Mouse (Mus musculus): ENCODE results near the gene Tfap2a. TPM values are rescaled to one million over a fixed set of nuclear protein-coding genes. Genes with fewer than 3 reads are reported as not detected.

Tfap2a gene
- polyA plus RNA-seq, 1 experiment from 2014 or later, result 1.2 TPM

DNA sequence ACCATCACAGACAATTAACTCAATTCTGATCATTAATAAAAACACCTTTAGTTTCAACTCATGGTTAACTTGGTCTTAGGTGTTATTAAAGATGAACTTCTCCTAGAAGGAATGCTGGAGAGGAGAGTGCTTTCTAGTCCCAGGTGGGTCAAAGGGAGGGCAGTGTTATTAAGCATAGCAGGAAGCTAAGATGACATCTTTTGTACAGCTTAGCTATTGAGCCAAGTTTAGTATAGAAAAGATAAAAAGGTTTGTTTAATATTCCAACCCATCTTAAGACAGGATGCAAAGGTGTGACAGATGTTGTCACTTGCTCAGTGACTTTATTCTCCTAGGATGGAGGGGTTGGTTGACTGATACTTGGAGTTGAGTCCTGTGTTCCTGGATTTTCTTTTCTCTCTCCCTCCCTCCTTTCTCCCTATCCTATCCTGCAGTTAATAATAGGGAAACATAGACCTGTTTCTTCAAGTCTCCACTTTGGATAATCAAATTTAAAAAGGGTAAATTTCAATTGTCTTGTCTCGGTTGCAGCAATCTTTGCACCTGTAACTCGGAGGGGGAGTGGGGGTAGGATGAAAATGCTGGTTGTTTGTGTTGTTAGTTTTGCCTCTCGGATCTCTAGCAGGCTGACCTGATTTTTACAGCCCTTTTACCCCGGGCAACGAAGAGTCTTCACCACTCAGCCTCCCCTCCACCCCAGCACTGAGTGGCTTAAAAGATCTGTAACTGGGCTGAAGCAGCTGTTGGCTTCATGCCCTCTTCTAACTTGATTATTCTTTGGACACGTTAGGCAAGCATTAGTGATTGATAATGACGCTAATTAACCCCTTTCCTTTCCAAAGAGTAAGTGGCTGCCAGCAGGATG is 26.3 kb downstream of the Tfap2a start:
- WGBS, result under 1% methylated on average over 7 of the region's 7 CpGs
- no peak overlapping the region for H3K4me3 ChIP-seq (ENCODE audit: low read depth, low read length)
- no peaks in the 10 kb centered on the region for H3K9me3 ChIP-seq (ENCODE audit: control insufficient read depth, low read depth, low read length)
- H3K27ac ChIP-seq (ENCODE audit: low read length), result no peak overlapping the region
- no peaks in the 10 kb centered on the region for H3K4me1 ChIP-seq (ENCODE audit: control insufficient read depth, insufficient read depth, low read length)
- H3K4me2 ChIP-seq (replicated peaks; ENCODE audit: low read depth, low read length), result no peak overlapping the region
- H3K27me3 ChIP-seq (ENCODE audit: control insufficient read depth, insufficient read depth, low read length), result peaks cover 68% of the 10 kb centered on the region
- no peaks in the 10 kb centered on the region for H3K36me3 ChIP-seq (ENCODE audit: control insufficient read depth, insufficient read depth, low read length)
- H3K9ac ChIP-seq (replicated peaks; ENCODE audit: low read depth, low read length), result no peak overlapping the region
- no peak for ATAC-seq (ENCODE audit: insufficient number of reproducible peaks, insufficient read depth, low FRiP score, low read depth)

DNA sequence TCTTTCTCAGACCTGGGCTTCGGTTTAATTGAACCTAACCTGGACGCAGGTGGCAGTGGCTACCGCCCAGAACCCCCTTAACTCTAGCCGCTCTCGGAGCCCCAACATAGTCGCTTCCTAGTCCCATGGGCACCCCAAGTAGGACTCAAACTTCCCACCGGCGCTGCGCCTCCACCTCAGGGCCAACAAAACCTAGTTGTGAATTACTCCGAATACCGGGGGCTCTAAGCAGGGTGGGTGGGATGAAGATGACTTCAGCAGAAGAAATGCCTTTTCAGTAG is 28.2 kb downstream of the Tfap2a start:
- H3K27ac ChIP-seq (ENCODE audit: low read length), result no peak overlapping the region
- H3K36me3 ChIP-seq (ENCODE audit: control insufficient read depth, insufficient read depth, low read length), result no peaks in the 10 kb centered on the region
- WGBS, result 3% methylated on average over 11 of the region's 11 CpGs
- H3K4me1 ChIP-seq (ENCODE audit: control insufficient read depth, insufficient read depth, low read length), result no peaks in the 10 kb centered on the region
- ATAC-seq (ENCODE audit: insufficient number of reproducible peaks, insufficient read depth, low FRiP score, low read depth), result no peak
- H3K4me3 ChIP-seq (ENCODE audit: low read depth, low read length), result no peak overlapping the region
- peaks cover 78% of the 10 kb centered on the region for H3K27me3 ChIP-seq (ENCODE audit: control insufficient read depth, insufficient read depth, low read length)
- H3K4me2 ChIP-seq (replicated peaks; ENCODE audit: low read depth, low read length), result no peak overlapping the region
- H3K9ac ChIP-seq (replicated peaks; ENCODE audit: low read depth, low read length), result no peak overlapping the region
- H3K9me3 ChIP-seq (ENCODE audit: control insufficient read depth, low read depth, low read length), result no peaks in the 10 kb centered on the region

DNA sequence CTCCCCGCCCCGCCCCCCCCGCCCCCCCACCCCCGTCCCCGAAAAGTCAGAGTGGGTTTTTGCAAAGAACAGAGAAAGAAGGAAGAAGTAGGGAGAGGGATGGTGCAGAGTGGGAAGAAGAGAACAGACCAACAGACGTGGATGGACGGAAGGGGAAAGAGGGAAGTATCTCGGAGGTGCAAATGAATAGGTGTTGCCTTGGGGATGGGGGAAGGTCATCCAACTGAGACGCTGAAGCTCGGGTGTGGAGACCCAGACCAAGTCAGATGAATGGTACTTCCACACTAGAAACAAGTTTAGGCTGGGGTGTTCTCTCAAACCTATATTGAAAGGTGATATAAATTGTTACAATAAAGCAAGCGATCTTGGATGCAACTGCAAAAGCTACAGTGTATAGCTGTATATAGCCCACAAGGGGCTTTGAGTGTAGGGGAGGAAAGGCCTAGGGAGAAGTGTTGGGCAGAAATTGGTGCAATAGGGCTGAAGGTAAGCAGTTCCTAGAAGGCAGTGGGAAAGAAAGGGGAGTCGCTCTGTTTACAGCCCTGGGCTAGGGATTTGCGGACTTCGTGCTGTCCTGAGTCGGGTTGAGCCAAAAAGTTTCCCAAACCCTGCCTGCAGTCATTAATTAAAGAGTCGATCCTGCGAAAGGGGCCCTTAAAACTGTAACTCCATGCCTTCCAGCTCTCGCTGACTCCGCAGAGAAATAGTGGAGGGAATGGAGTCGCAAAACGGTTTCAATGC is 28.7 kb downstream of the Tfap2a start:
- Histone ChIP-seq H3K36me3 (ENCODE audit: control insufficient read depth, insufficient read depth, low read length) (no peaks in the 10 kb centered on the region), H3K4me1 (ENCODE audit: control insufficient read depth, insufficient read depth, low read length) (no peaks in the 10 kb centered on the region), H3K4me3 (ENCODE audit: low read depth, low read length) (no peak overlapping the region), H3K9ac (replicated peaks; ENCODE audit: low read depth, low read length) (no peak overlapping the region), H3K9me3 (ENCODE audit: control insufficient read depth, low read depth, low read length) (no peaks in the 10 kb centered on the region), H3K27ac (ENCODE audit: low read length) (no peak overlapping the region), H3K4me2 (replicated peaks; ENCODE audit: low read depth, low read length) (no peak overlapping the region), H3K27me3 (ENCODE audit: control insufficient read depth, insufficient read depth, low read length) (peaks cover 78% of the 10 kb centered on the region)
- ATAC-seq (ENCODE audit: insufficient number of reproducible peaks, insufficient read depth, low FRiP score, low read depth), result no peak
- under 1% methylated on average over 21 of the region's 21 CpGs for WGBS

DNA sequence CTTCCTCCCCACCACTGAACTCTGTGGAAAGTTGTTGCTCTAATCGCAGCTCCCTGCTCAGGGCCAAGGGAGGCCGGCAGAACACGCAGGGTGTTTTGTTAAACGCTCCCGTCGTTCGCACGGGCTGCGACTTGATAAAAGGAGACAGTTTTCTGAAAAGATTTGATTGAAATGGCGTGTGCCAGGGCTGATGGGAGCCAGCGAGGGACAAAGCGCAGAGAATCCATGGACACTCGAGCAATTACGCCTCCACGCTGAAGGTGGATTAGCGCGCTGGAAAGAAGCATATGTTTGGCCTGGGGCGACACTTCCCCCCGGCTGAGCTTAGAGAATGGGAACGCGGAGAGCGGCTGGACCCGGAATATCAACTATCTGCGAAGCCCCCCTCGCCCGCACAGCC is 29.3 kb downstream of the Tfap2a start:
- no peak for ATAC-seq (ENCODE audit: insufficient number of reproducible peaks, insufficient read depth, low FRiP score, low read depth)
- no peak overlapping the region for H3K9ac ChIP-seq (replicated peaks; ENCODE audit: low read depth, low read length)
- no peaks in the 10 kb centered on the region for H3K9me3 ChIP-seq (ENCODE audit: control insufficient read depth, low read depth, low read length)
- under 1% methylated on average over 26 of the region's 26 CpGs for WGBS
- H3K27me3 ChIP-seq (ENCODE audit: control insufficient read depth, insufficient read depth, low read length), result peaks cover 78% of the 10 kb centered on the region
- no peaks in the 10 kb centered on the region for H3K4me1 ChIP-seq (ENCODE audit: control insufficient read depth, insufficient read depth, low read length)
- no peak overlapping the region for H3K27ac ChIP-seq (ENCODE audit: low read length)
- H3K36me3 ChIP-seq (ENCODE audit: control insufficient read depth, insufficient read depth, low read length), result no peaks in the 10 kb centered on the region
- H3K4me3 ChIP-seq (ENCODE audit: low read depth, low read length), result no peak overlapping the region
- no peak overlapping the region for H3K4me2 ChIP-seq (replicated peaks; ENCODE audit: low read depth, low read length)

DNA sequence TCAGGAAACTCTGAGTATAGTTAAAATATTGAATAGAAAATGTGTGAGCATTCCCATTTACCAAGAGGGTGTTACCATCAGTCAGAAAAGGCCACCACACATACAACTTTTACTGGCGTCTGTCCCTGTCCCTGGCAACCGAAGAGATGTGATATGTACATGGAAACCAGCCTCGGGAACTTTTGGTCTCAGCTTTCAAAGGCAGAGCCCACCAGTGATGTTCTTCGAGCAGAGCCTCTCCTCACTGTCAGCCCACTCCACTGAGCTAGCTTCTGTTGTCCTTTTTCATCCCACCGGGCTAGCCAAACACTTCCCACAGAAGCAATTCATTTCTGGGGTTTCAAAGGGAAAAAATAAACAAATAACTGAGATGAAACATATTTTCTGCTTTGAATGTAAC is 29.9 kb downstream of the Tfap2a start:
- no peak for ATAC-seq (ENCODE audit: insufficient number of reproducible peaks, insufficient read depth, low FRiP score, low read depth)
- 1% methylated on average over 5 of the region's 5 CpGs for WGBS
- no peak overlapping the region for H3K4me2 ChIP-seq (replicated peaks; ENCODE audit: low read depth, low read length)

DNA sequence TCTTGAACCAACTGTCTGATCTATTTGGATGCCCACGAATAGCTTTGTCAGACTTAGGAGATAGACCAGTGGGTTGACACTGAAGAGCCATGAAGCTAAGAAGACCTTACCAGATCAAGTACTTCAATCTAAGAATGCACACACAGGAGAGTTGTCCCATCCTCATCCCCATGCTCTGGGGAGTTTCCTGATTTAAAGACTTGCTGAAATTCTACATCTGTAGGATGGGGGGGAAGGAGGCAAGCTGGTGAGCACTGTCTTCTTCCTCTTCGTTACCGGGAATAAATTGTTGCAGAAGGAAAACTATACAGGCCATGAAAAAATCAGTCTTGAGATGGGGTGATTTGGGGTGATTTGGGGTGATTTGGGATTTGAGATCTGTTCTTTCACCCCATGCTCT is 30.5 kb downstream of the Tfap2a start:
- no peak for ATAC-seq (ENCODE audit: insufficient number of reproducible peaks, insufficient read depth, low FRiP score, low read depth)
- no peak overlapping the region for H3K4me3 ChIP-seq (ENCODE audit: low read depth, low read length)
- H3K27ac ChIP-seq (ENCODE audit: low read length), result no peak overlapping the region
- no peaks in the 10 kb centered on the region for H3K4me1 ChIP-seq (ENCODE audit: control insufficient read depth, insufficient read depth, low read length)
- no peak overlapping the region for H3K9ac ChIP-seq (replicated peaks; ENCODE audit: low read depth, low read length)
- peaks cover 82% of the 10 kb centered on the region for H3K27me3 ChIP-seq (ENCODE audit: control insufficient read depth, insufficient read depth, low read length)
- H3K36me3 ChIP-seq (ENCODE audit: control insufficient read depth, insufficient read depth, low read length), result no peaks in the 10 kb centered on the region
- no peak overlapping the region for H3K4me2 ChIP-seq (replicated peaks; ENCODE audit: low read depth, low read length)
- WGBS, result 5% methylated on average over 3 of the region's 3 CpGs
- no peaks in the 10 kb centered on the region for H3K9me3 ChIP-seq (ENCODE audit: control insufficient read depth, low read depth, low read length)

More for the DNA sequence above, 29.9 kb downstream of the Tfap2a start:
- H3K4me1 ChIP-seq (ENCODE audit: control insufficient read depth, insufficient read depth, low read length), result no peaks in the 10 kb centered on the region
- no peak overlapping the region for H3K9ac ChIP-seq (replicated peaks; ENCODE audit: low read depth, low read length)
- H3K36me3 ChIP-seq (ENCODE audit: control insufficient read depth, insufficient read depth, low read length), result no peaks in the 10 kb centered on the region
- no peaks in the 10 kb centered on the region for H3K9me3 ChIP-seq (ENCODE audit: control insufficient read depth, low read depth, low read length)
- peaks cover 78% of the 10 kb centered on the region for H3K27me3 ChIP-seq (ENCODE audit: control insufficient read depth, insufficient read depth, low read length)
- H3K4me3 ChIP-seq (ENCODE audit: low read depth, low read length), result no peak overlapping the region
- H3K27ac ChIP-seq (ENCODE audit: low read length), result no peak overlapping the region

DNA sequence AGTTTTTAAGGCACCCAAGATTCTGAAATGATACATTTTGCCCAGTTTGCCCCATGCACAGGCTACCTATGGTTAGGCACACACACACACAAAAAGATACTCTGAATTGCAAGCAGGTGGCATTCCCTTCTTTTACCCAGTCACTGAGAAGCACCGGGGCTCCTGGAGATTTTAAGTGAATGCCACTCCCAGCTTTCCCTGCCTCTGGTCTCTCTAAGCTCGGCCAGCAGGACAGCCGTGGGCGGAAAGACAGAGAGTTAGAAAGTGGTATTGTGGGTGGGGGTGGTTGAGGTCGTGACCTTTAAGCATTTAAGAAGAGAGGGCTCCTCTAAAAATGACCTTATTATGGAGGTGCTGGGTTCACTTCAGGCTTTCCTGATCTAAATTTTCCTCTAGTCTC is 31.6 kb downstream of the Tfap2a start:
- no peak overlapping the region for H3K4me2 ChIP-seq (replicated peaks; ENCODE audit: low read depth, low read length)
- no peaks in the 10 kb centered on the region for H3K9me3 ChIP-seq (ENCODE audit: control insufficient read depth, low read depth, low read length)
- ATAC-seq (ENCODE audit: insufficient number of reproducible peaks, insufficient read depth, low FRiP score, low read depth), result no peak
- H3K36me3 ChIP-seq (ENCODE audit: control insufficient read depth, insufficient read depth, low read length), result no peaks in the 10 kb centered on the region
- peaks cover 79% of the 10 kb centered on the region for H3K27me3 ChIP-seq (ENCODE audit: control insufficient read depth, insufficient read depth, low read length)
- no peak overlapping the region for H3K9ac ChIP-seq (replicated peaks; ENCODE audit: low read depth, low read length)
- H3K27ac ChIP-seq (ENCODE audit: low read length), result no peak overlapping the region
- no peaks in the 10 kb centered on the region for H3K4me1 ChIP-seq (ENCODE audit: control insufficient read depth, insufficient read depth, low read length)
- no peak overlapping the region for H3K4me3 ChIP-seq (ENCODE audit: low read depth, low read length)
- 6% methylated on average over 5 of the region's 5 CpGs for WGBS

DNA sequence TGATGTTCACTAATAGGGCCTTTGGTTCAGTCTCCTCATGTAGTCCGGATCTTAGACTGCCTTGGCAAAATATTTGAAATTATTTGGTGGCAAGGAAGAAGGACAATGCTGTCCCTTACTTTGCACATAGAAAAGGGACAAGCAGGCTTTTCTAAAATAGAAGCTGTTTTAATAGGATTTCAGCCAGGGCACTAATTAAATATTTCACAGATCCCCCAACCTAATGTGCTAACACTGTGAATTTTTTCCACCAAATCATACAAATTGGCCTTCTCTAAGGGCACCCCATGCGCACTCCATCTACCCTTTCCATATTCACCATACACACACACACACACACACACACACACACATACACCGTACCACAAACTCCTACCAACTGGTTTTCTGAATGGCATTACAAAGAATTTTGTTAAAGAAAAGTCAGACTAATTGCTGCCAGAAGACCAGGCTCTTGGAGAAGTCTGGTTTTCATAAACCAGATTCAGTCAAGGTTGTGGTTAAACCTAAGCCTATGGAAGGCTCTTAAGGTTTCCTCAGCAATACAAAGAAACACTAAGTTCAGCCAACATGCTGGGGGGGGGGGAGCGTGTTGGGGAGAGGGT is 32.3 kb downstream of the Tfap2a start:
- ATAC-seq (ENCODE audit: insufficient number of reproducible peaks, insufficient read depth, low FRiP score, low read depth), result no peak
- Histone ChIP-seq H3K4me1 (ENCODE audit: control insufficient read depth, insufficient read depth, low read length) (no peaks in the 10 kb centered on the region), H3K9me3 (ENCODE audit: control insufficient read depth, low read depth, low read length) (no peaks in the 10 kb centered on the region), H3K4me2 (replicated peaks; ENCODE audit: low read depth, low read length) (no peak overlapping the region), H3K36me3 (ENCODE audit: control insufficient read depth, insufficient read depth, low read length) (no peaks in the 10 kb centered on the region), H3K4me3 (ENCODE audit: low read depth, low read length) (no peak overlapping the region), H3K9ac (replicated peaks; ENCODE audit: low read depth, low read length) (no peak overlapping the region), H3K27me3 (ENCODE audit: control insufficient read depth, insufficient read depth, low read length) (peaks cover 79% of the 10 kb centered on the region), H3K27ac (ENCODE audit: low read length) (no peak overlapping the region)
- 9% methylated on average over 4 of the region's 4 CpGs for WGBS
